Mouse (Mus musculus) neural tube, embryonic 10.5 days (tissue): ENCODE data around the gene Veph1.
"Not testable (repeated sequence)": the region's sequence is repeated elsewhere in the genome, so short reads cannot be mapped to it uniquely, and the experiment has no call there.

Experiments used
- DNase-seq: peaks from one replicate; pipeline ENCODE4 v3.0.0-alpha.2; 2017; ENCODE audit warnings: low spot score; ENCODE audit errors: extremely low spot score

The Veph1 gene

DNA sequence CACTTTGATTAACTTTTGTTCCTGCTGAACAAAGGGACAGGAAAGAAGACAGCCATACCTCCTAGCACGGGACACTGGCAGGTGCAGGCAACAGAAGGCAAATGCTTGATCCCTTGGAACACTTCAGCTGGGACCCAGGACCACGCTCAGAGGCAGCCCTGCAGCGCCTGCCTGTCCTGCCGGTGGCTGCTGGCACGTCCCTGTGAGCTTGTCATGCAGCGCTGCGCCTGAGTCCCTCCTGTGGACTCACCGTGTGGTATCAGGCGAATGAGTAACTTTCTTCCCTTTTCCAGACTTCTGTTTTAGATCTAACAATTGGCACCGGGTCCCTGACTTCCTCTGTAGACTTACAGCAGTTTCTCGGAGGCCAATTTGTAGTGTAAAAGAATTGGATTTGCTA, at the start of gene Veph1:
Gene Veph1, minus strand, starts transcription at position 293 of the 400 bp plus-strand sequence.
- DNase-seq: peak; percentile 16

DNA sequence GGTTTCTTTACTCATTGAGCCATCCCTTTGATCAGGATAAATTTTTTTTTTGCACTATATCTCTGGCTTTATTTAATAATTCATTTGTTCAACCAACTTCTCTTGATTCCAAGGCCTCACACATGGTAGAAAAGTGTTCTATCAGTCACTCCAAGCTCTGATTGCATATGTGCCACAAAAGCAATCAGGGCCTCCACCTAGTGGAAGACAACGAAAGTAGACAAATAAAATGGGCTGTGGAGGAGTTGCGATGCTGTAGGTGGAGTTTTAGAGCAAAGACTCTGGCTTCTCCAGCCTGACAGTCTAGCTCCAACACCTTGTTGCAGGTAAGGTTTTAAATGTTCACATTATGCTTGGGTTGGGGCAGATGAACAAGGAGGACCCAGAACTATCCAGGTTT, 44.1 kb upstream of the Veph1 start:
- no peak for DNase-seq

DNA sequence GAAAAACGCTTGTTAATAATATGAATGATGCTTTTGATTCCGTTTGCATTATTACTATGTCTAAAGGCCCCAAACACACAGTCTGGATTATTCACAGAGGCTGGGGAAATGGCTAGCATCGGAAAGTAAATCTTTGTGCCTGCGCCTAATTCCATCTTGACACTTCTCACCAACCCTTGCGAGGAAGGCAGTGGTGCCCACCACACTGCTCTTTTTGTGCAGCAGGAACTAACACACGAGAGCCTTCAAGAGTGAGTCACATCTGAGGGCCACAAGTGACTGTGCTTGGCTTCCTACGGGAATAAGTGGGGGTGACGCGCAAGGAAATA, 35.7 kb upstream of the Veph1 start:
- no peak for DNase-seq

DNA sequence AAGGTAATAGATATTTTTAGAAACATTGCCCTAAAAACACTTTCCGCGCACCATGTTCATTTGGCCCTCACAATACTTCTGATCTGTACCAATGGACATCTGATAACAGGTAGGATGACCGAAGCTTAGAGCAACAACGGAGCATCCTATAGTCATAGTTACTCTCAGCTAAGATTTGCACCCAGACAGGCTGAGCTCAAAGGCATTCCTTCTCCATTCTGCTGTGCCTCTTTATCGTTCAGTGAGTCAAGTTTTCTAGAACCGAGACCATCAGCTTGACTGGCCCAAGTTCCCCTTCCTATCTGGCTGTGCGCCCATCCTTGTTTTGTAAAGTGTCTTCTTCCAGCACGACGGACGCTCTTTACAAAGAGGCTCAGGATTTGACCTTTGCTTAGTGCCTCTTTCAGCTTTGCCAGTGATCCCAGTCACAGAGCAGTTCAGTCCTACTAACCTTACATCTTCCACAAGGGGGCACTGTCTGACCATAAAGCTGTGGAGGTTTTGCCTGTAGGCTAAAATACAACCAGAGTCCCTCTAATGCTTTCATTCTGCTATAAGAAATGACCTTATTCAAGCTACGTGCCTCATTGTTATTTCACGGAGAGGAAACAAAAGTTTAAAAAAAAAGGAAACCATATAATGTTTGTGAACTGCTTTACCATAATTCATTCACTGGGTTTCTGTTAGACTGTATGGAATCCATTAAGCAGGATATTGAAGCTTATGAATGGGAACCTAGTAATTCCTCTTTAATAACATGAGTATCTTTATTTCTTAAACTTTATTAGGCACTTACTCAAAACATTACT, 35.2 kb upstream of the Veph1 start:
- DNase-seq: peak; percentile 63

DNA sequence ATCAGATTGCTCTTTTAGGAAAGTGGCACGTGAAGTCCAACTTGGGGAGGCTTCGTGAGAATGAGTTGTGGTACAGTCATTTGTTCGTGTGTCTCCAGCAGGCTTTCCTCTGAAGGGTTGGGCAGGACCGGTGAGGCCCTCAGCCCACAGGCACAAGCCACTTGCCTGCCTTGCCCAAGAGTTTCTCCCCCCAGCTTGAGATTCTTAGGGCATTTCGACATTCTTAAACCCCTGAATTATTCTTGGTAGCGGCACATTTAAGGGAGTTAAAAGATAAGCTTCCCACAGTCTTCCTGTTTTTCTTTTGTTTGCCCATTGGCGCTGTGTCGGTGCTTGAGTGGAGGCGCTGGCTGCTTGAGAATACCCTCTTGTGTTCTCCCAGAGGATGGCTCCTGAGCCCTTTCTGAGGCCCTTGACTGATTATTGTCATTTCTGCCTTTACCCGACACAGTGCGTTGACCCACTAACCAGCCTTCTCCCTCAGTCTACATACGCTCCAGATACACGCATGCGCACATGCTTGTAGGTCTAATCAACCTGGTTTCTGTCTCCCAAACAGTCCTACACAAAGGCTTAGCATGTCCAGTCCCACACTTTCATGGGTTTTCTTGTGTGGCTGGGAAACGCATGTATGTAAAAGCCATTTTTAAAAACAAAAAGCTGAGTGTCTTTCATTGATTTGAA, 34.4 kb upstream of the Veph1 start:
- no peak for DNase-seq

DNA sequence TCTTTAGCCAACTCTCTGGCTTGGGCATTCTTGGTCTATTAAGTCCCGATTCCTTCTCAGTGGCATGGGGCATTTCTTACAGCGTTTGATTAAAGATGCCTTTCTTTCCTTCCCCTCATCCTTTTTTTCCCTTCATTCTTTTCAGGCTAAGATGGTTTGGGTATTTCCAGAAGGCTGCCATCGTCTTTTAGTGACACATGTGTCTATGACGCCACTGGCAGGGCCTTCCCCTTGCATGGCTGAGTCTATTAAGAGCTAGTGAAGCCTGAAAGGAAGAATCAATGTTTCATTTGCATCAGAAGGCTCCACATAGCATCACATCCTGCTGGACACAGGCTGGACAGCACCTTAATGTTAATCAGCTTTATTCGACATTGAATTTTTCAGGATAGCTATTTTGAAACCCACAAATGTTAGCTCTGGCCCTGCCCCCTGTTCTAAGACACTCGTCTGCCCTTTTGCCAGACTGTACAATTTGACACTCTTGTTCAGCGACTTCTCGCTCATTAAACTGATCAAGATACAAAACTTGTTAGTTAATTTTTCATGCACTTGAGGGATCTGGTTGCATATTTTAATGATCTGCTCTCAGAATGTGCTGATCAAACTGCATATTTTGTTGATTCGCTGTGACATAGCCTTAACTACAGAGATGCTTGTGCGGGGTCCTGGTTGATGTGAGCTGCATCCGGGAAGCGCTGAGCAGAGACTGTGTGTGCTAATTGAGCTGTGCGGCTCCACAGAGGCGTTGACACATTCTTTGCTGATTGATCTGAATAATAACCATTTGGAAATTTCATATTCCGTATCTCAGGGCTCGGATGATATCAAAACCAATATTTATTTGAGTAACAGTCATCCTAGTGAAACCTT, 29.6 kb upstream of the Veph1 start:
- DNase-seq: no peak

DNA sequence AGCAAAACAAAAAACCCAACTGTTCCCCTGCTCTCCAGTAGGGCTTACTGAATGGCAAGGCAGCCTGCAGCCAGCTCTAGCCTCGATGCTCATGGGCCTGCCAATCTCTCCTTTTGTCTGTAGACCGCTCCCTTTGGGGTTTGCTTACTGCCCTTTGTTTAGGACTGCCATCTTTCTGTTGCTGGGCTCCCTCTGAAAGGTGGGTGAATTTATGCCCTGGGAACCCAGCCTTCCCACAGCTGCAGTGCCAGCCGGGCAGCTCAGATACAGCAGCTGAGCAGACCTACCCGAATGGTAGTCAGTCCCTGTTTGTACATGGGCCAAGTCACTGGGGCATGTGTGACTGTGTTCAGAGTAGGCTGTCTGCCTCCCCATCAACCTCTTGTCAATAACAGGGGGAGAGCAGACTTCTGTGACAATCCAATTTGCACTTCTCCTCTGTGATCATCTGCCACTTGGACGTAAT, 28.9 kb upstream of the Veph1 start:
- DNase-seq: peak; percentile 39

DNA sequence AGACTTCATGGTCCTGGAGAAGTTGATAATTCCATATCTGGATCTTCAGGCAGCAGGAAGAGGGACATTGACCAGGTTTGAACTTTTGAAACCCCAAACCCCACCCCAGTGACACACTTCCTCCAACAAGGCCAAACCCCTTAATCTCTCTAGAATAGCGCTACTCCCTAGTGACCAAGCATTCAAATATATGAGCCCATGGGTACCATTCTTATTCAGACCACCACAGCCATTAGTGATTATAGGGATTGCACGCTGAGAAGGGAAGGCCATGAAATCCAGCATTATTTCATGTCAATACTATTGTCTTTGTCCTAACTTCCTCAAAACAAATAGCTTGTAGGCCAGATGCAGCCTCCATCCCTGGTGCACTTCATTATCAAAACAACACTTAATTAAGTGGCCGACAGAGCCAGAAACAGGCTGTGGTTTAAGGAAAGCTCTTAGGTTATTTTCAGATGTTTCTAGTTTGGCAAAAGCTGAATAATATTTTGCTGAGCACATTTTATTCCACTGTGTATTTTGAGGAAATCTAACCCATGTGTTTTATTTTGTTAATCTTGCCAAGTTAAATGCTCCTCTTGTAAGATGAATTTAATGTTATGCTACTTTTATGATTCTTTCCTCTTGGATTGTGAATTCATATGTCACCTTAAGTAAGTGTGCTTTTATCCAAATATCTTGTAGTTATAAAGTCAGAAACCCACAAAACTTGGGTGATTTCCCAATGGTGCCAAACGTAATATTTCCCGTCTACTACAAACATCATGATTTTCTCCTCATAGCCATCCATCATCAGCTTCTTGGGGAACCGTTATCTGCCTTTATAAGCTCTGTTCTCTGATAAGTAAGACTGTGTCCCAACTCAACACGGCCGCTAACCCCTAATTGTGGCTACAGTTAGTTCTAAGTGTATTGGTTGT, 18.4 kb upstream of the Veph1 start:
- no peak for DNase-seq

DNA sequence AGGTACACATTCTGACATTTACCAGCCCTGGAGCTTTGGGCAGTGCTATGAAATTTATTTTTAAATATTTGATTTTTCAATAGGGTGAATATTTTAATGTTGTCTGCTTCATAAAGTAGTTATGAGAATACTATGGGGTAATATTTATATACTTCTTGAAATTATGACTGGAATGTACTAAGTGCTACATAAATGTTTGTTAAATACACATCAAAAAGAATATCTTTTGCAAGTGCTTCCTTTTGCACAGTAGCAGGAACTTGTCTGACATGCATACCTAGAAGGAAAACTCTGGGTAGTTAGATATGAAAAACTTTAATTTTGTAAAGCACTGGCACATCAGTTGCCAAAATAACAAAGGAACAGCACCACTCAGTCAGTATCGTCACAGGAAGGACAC, 13.9 kb upstream of the Veph1 start:
- no peak for DNase-seq

DNA sequence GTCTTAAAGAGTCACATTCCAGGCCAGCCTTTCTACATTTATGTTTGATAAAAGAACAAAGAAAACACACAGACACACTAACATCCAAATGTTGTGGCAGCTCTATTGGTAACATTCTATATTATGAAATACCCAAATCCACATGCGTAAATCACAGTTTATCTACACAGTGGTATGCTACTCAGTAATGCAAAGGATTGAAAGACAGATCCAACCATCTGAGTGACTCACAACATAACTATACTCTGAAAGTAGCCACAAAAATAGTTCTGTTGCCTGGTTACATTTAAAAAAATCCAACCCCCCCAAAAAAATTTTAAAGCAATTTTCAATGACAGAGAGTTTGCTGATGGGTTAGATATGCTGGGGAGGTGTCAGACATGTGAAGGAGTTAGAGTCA, 12.9 kb upstream of the Veph1 start:
- DNase-seq: no peak

DNA sequence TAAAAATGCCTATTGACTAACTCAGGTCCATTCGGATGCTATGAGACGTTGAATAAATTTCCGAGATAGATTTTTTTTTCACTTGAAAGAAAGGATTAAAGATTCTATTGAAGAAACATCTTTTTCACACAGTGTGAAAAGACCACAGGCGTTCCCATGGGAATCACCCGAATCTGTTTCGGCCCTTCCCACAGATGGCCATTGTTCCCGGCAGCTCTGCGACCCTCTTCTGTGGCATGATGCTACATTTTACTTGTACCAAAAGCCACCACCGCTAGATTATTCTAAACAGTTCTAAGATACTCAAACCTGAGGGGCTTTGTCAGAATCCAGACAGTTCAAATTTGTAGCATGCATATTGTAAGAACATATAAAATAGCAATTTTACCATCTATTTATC, 1.4 kb downstream of the Veph1 start:
- no peak for DNase-seq

DNA sequence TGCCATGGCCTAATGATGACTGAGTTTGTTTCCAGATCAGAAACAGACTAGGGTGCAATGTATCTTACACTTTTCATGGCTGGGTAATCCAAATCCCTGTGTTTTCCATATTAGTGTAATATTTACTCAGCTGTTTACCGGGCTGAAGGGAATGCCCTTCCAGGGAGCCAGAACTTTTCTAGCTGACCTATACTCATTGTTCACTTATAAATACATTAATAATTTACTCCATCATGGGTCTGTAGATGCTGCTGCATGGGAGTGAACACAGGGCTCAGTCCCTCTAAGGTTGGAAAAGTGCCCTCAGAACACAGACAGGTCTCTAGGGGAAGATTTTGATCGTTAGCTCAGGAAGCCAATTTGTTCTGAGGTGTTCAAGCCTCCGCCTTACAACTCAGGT, 1.9 kb downstream of the Veph1 start:
- DNase-seq: no peak

DNA sequence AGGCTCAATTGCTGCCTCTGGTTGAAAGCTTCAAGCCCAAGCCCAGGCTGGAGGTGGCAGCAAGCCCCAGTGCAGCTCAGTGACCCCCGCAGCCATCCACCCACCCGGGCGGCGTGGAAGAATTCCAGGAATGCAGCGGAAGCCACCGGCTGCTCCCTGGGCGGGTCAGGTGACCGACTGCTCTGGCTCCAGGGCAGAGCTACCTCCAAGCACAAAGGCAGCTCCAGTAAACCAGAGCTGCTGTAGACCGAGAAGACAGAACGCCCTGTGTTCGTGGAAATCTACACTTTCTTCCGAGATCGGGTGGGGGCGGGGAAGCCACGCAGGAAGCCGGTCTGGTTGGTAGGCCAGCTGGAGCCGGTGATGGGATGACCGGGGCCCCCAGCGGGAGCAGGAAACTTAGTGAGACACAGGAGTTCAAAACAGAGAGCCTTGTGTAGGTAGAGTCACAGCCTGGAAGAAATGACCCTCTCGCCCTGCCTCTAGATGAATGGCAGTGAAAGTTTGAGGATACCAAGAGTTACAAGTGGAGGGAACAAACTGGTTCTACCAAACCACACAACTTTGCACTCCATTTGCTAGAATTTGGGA, 4.2 kb downstream of the Veph1 start:
- DNase-seq: peak; percentile 73

DNA sequence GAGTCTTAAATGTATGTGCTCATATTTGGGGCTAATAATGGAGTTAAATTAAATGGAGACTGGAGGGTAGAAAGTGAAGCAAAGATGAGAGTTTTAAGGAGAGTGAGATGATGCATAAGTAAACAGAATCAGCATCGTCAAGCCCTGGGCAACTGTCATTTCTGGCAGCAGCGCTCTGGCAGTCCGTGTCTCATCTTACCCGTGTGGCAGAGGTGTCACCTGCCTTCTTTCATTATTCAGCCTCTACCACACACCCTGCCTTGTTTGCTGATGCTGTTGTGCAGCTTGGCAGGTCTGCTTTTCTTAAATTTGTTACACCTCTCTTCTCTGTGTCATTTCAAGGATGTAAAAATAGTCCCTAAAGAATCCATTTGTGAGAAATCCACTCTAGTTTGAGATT, 33.4 kb downstream of the Veph1 start:
- no peak for DNase-seq

DNA sequence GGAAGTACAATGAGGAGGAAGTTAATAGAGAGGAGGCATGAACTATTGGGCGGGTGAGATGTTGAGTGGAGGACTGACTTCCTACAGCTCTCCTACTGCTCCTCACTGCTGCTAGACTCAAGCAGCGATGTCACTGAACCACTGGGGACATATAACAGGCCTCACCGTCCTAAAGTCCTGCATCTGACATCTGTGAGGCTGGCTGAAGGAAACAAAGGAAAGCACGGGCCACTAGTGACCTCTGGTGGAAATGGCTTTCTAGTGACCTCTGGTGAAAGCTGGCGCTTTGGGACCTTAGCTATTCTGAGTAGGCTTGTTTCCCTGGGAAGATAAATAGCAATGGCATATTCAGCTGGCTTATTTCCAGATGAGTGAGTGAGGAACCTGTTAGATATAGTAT, 34.3 kb downstream of the Veph1 start:
- DNase-seq: peak; percentile 37

DNA sequence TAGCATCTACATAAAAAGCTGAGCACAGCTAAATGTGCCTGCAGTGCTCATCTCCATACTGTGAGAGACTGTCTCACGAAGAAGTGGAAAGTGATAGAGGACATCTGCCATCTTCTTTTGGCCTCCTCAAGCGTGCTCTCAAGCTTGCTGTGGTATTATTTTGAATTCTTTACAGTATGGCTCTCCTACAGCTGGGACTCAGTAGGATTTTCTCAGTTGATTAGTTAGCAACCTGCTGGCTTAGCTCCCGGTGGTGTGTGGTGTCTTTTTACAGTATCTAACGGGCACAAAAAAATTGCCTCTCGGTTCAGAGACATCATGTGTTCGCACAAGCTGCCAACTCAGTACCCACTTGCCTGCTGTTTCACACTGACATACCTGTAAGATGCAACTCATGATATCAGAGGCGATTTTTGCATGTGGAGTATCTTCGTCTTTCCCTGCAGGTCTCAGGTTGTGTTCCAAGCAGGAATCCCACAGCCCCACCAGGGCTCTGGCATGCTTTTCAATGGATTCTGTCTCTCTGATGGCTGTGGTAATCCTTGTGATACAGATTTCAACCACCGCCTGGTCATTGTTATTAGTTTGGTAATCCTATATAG, 42.0 kb downstream of the Veph1 start:
- DNase-seq: no peak

DNA sequence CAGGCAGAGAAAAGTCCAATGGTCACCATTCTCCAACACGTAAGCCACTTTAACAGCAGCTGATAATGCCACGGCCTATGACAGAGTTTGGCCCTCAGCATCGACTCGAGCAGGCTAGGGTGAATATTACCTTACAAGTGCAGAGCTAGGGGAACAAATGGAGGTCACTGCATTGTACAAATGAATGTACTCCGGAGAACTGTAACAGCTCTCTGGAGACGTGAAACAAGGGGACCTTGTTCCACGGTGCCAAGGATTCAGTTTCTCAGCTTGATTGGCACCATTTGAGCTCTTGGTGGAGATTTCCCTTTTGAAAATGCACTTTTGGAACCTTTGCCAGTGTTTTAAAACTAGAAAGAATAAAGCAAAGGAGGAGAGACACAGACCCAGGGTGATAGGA, 44.8 kb downstream of the Veph1 start:
- no peak for DNase-seq

DNA sequence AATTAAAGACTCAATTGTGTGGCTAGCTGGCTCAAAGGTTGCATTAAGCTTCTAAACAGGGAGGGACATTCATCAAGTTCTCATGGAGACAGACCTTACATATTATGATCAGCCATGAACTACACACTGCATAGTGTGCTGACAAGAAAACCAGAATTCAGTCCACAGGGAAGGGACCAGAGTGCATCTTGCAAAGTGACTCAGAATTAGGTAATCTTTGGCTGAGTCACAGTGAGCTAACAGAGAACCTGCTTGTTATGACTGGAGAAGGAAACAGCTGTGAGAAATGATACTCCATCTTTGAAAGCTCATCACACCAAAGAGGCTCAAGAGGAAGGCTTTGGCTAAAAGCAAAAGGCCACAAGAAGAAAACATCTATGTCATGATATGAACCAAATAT, 56.2 kb downstream of the Veph1 start:
- DNase-seq: no peak

DNA sequence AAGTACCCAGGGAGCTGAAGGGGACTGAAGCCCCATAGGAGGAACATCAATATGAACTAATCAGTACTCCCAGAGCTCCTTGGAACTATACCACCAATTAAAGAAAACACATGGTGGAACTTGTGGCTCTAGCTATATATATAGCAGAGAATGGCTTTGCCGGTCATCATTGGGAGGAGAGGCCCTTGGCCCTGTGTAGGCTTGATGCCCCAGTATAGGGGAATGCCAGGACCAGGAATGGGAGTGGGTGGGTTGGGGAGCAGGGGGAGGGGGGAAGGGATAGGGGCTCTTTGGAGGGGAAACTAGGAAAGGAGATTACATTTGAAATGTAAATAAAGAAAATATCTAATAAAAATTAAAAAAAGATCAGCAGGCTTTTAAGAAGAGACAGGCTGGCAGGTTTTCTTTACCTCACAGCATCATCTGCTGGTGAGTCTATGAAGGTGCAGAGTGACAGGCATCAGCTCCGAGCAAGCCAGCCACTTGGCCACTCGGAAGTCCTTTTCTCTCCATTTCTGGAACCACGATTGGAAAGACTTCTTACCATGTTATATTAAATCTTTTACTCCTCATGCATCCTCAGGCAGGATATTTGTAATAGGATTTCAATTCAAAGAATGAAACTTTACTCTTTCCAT, 60.3 kb downstream of the Veph1 start:
- not testable (repeated sequence) for DNase-seq
